Mouse (Mus musculus): ENCODE measurements around the gene Olfr316.

DNA sequence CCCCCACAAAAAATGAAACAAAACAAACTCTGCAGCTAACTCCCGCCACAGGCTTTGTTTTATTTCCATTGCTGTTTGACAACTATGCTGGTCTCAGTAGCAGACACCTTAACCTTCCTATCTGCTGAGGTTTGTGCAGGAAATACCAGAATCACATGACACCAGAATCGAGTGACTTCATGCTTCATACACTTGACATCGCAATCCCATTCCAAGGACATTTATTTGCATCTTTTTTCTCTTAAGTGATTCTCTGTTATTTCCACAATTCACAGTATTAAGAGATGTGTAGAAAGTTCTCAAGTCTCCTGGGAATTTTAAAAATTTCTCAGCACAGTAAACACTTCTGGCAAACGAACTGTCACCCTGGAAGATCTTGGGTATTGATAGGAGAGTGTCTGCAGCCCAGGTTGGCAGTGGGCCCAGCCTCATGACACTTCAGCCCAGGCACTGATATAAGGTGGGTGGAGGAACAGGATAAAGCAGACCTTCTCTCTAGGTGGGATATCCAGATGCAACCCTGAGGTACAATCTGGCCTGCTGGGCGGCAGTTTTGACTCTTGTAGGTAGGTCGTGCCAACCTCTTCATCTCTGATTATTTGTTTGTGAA, 30.1 kb downstream of the Olfr316 start, which contains the start of gene Olfr314:
- TF ChIP-seq POLR2A (IDR thresholded peaks at IDR 0.05; ENCODE audit: low read depth, low read length) (no peak), CTCF (conservative IDR thresholded peaks at IDR 0.05 in 1 of 2, IDR thresholded peaks at IDR 0.05 in 1 of 2; ENCODE audit: low read depth in 2 of 2, low read length in 2 of 2) (no peak), MAFK (IDR thresholded peaks at IDR 0.05; ENCODE audit: insufficient replicate concordance, low read length) (no peak)
